Mouse (Mus musculus) bone marrow macrophage, adult 2 months (primary cell): ENCODE data around the gene Cd200r2. TPM values are rescaled to one million over a fixed set of nuclear protein-coding genes. Genes with fewer than 3 reads are reported as not detected.

Experiments used
- H3K27ac ChIP-seq: 2 replicates; pipeline ENCODE4 v1.5.1; 2012; ENCODE audit warnings: low read depth, low read length; ENCODE audit not compliant: insufficient read depth
- H3K4me1 ChIP-seq: 2 replicates; pipeline ENCODE4 v1.6.1; 2012; ENCODE audit warnings: low read length; ENCODE audit not compliant: control insufficient read depth, insufficient read depth
- H3K4me3 ChIP-seq: 2 replicates; pipeline ENCODE4 v1.5.1; 2012; ENCODE audit warnings: mild to moderate bottlenecking, low read length, moderate library complexity; ENCODE audit not compliant: insufficient read depth
- CTCF ChIP-seq: IDR thresholded peaks from 2 replicates; pipeline ENCODE4 v1.5.1; 2012; ENCODE audit warnings: low read depth, mild to moderate bottlenecking, low read length, moderate library complexity
- POLR2A ChIP-seq: IDR thresholded peaks from 2 replicates; pipeline ENCODE4 v1.6.1; 2012; ENCODE audit warnings: mild to moderate bottlenecking, low read depth, low read length, borderline replicate concordance
- polyA plus RNA-seq: library from polyadenylated mRNA; stranded (reverse); fragments of >200 nt; gene quantifications from 2 replicates; pipeline ENCODE4 v1.2.4, GENCODE M21; 2012; ENCODE audit not compliant: missing spikeins, insufficient read depth, insufficient read length

Cd200r2 gene
- polyA plus RNA-seq, 1 experiment = not detected

DNA sequence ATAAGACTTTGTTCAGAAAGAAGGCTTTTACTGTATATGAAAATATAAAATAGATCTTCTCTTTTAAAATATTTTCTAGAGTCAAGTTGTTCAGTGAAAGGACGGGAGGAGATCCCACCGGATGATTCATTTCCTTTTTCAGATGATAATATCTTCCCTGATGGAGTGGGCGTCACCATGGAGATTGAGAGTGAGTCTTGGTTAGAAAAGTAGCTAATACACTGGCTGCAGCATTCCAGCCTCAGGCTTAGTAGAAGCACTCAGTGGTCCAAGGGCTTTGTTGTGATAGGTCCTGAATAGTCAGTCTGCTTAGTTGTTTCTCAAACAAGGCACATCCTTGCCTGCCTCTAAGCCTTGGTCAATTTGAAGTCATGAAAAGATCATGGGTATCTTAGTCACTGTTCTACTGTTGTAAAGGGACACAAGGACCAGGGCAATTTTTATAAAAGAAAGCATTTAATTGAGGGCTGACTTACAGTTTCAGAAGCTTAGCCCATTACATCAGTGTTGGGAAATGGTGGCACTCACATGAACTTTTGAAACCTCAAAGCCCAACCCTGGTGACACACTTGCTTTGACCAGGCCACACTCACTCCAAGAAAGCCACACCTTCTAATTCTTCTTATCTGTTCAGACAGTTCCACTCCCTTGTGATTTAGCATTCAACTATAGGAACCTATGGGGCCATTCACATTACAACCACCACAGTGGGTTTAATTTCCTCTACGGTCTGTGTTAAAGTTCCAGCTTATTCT lies 84.6 kb downstream of the Cd200r2 start:
- no peak overlapping the region for H3K4me3 ChIP-seq
- TF ChIP-seq CTCF (no peak), POLR2A (no peak)
- no peak overlapping the region for H3K27ac ChIP-seq
- H3K4me1 ChIP-seq = peaks cover 9% of the 10 kb centered on the region

DNA sequence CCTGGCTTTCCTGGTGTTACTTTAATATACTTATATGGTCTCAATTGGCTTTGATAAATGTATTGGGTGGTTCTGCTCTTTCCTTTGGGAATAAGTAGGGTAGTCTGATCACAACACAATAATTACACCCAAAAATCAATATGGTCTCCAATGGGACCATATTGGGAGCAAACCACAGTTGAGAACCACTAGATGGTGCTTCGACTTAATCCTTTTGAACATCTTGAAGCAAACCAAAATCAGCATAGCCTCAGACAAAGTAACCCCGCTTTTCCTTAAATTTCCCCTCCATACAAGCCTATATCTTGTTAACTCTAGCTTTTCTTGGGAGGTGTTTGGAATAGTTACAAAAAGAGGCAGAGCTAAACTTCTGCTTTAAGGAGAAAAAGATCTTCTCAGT lies 95.4 kb downstream of the Cd200r2 start:
- peaks cover 35% of the 10 kb centered on the region for H3K4me1 ChIP-seq
- no peak overlapping the region for H3K4me3 ChIP-seq
- peak overlapping the region; percentile 85 for H3K27ac ChIP-seq
- TF ChIP-seq CTCF (no peak), POLR2A (no peak)

GRCm38 (mm10) chr16:44962777-44963176 lies 95.9 kb downstream of the Cd200r2 start:
- Histone ChIP-seq H3K4me3 (no peak overlapping the region), H3K27ac (peak overlapping the region; percentile 88), H3K4me1 (peaks cover 35% of the 10 kb centered on the region)
- no peak for TF ChIP-seq POLR2A
- TF ChIP-seq CTCF = no peak

DNA sequence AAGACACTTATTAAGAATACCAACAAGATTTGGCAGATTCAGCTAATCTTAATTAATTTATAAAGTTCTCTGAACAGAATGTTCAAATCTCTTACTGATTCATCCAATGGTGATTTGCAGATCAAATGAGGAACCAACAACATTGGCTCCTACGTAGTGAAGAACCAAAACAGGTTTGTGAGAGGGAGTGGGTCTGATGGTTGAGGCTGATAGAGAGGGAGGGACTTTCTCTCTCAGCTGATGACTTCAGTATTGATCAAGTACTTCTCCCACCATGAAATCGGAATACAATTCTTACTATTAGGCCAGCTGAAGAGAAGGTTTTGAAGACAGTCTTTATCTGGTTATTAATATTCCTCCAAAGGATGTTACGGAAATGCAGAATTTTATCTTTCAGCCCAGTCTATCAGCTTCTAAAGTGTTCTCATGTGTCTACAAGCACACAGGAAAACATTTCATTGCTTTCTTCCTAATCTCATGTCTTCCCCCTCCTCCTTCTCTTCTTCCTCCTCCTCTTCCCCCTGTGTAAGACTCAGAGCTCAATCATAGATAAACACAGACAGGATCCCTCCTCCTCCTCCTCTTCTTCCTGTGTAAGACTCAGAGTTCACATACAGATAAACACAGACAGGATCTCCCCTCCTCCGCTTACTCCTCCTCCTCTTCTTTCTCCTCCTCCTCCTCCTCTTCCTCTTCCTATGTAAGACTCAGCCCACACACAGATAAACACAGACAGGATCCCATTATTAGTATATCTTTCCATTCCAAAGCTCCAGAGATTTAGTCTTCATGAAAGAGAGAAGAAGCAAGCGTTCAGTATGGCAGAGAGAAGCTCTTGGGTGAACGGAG lies 97.9 kb downstream of the Cd200r2 start:
- TF ChIP-seq POLR2A (no peak), CTCF (no peak)
- Histone ChIP-seq H3K4me3 (no peak overlapping the region), H3K4me1 (peaks cover 35% of the 10 kb centered on the region), H3K27ac (no peak overlapping the region)

DNA sequence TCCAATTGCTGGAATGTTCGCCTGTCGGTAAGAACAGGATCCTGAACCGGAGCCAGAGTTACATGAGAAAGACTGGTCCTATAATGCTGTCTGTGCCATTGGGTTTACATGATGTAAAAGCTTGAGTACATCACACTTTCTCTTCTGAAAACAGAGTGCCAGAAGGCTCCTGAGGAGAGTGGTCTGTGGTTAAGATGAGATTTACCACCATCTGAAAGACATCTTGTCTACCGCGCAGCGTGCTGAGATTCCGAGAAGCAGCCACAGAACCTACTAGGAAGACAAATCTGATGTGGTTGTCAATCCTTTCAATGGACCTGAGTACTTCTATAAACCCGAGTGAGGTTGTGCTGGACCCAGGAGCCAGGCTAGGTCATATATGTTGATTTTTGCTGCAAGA lies 98.5 kb downstream of the Cd200r2 start:
- no peak overlapping the region for H3K27ac ChIP-seq
- H3K4me3 ChIP-seq = no peak overlapping the region

More for the DNA sequence above, 98.5 kb downstream of the Cd200r2 start:
- TF ChIP-seq POLR2A (no peak), CTCF (no peak)
- peaks cover 35% of the 10 kb centered on the region for H3K4me1 ChIP-seq

Other genes with a start within 250 kb of the Cd200r2 start
- 5.4 and 5.8 TPM in 2 replicates for gene Nepro, start 142.8 kb upstream of the Cd200r2 start, polyA plus RNA-seq
- gene Gtpbp8, start 120.7 kb upstream of the Cd200r2 start, polyA plus RNA-seq = 21.0 and 29.4 TPM in 2 replicates
- 97.6 and 98.0 TPM in 2 replicates for gene Cd200r1, start 101.4 kb upstream of the Cd200r2 start, polyA plus RNA-seq
- 33.5 and 34.4 TPM in 2 replicates for gene Cd200r4, start 55.4 kb upstream of the Cd200r2 start, polyA plus RNA-seq
- gene Cd200r3, start 76.6 kb downstream of the Cd200r2 start, polyA plus RNA-seq = 0.63 TPM in 1 of 2 replicates, not detected in the other
- gene Ccdc80, start 226.3 kb downstream of the Cd200r2 start, polyA plus RNA-seq = 1.5 and 1.6 TPM in 2 replicates